In the genomic region with DNA sequence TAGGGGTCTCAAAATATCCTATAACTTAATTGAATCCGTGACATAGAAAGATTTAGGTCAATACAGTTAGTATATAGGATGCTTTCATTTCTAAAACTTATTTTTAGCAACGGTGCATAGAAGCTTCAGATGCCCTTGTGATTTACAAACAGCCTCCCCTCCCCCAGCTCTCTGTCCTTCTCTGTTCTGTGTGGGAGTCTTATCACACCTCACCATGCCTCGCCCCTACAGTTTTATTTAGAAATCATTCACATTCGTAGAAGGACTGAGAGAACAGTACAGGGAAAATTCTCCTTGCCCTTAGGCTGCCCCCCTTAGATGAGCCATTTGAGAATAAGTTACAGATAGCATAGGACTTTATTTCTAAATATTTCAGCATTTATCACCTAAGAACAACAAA, we compare ENCODE assay signal across 1 mouse cellular context.
TF ChIP-seq lines count a peak whose summit lies in the region.

No protein-coding gene starts in this region.

TF ChIP-seq in MEL, 35 proteins besides CTCF, POLR2A, EP300 and RAD21 (continued from another document):
- TF ChIP-seq USF2 (IDR thresholded peaks at IDR 0.05; ENCODE audit: borderline replicate concordance in 1 of 2, insufficient read depth in 1 of 2, low read depth in 1 of 2, low read length in 2 of 2) (no peak), TAL1 (IDR thresholded peaks at IDR 0.05; ENCODE audit: low read length) (peak; percentile 76), KAT2A (conservative IDR thresholded peaks at IDR 0.05; ENCODE audit: low read depth, low read length) (no peak), NELFE (IDR thresholded peaks at IDR 0.05; ENCODE audit: low read depth, low read length) (no peak), NRF1 (IDR thresholded peaks at IDR 0.05; ENCODE audit: insufficient read depth, low read depth, low read length, poor library complexity, severe bottlenecking) (no peak), TBP (IDR thresholded peaks at IDR 0.05; ENCODE audit: low read depth, low read length) (no peak), GABPA (IDR thresholded peaks at IDR 0.05; ENCODE audit: low read depth, low read length) (no peak), GATA1 (IDR thresholded peaks at IDR 0.05; ENCODE audit: low read depth, low read length) (peak; percentile 81), MAZ (IDR thresholded peaks at IDR 0.05; ENCODE audit: low read depth, low read length) (no peak), BHLHE40 (IDR thresholded peaks at IDR 0.05; ENCODE audit: borderline replicate concordance, low read depth, low read length) (0 out of 2 replicates have a peak, but pooled peaks have one; percentile 24), UBTF (IDR thresholded peaks at IDR 0.05; ENCODE audit: borderline replicate concordance, insufficient read depth, low read depth, low read length) (no peak), RCOR1 (IDR thresholded peaks at IDR 0.05; ENCODE audit: low read depth, low read length) (peak; percentile 82), JUND (IDR thresholded peaks at IDR 0.05; ENCODE audit: low read depth, low read length) (no peak), MXI1 (IDR thresholded peaks at IDR 0.05; ENCODE audit: low read depth, low read length) (no peak), CHD2 (IDR thresholded peaks at IDR 0.05; ENCODE audit: low read length) (peak; percentile 52), POLR2AphosphoS5 (IDR thresholded peaks at IDR 0.05; ENCODE audit: borderline replicate concordance, low read depth, low read length) (no peak), MYC (IDR thresholded peaks at IDR 0.05; ENCODE audit: low read depth, low read length) (no peak), CHD1 (IDR thresholded peaks at IDR 0.05; ENCODE audit: low read depth, low read length) (no peak), ZNF384 (IDR thresholded peaks at IDR 0.05; ENCODE audit: low read depth, low read length) (no peak), MAX (IDR thresholded peaks at IDR 0.05; ENCODE audit: low read length) (no peak), ZMIZ1 (IDR thresholded peaks at IDR 0.05; ENCODE audit: low read depth, low read length) (no peak), SIN3A (IDR thresholded peaks at IDR 0.05; ENCODE audit: low read length) (0 out of 2 replicates have a peak, but pooled peaks have one; percentile 8), ZKSCAN1 (IDR thresholded peaks at IDR 0.05; ENCODE audit: low read depth, low read length) (no peak), POLR2AphosphoS2 (IDR thresholded peaks at IDR 0.05; ENCODE audit: low read length) (no peak), MEF2A (IDR thresholded peaks at IDR 0.05; ENCODE audit: extremely low read depth, insufficient replicate concordance, low read depth, low read length, poor library complexity, severe bottlenecking) (peak; percentile 69; the same call in 1 of the 2 replicates), ELF1 (IDR thresholded peaks at IDR 0.05; ENCODE audit: low read depth, low read length) (no peak), SMC3 (IDR thresholded peaks at IDR 0.05; ENCODE audit: low read depth, low read length) (no peak), HCFC1 (IDR thresholded peaks at IDR 0.05; ENCODE audit: low read depth, low read length) (no peak)
TF ChIP-seq in MEL: peak in this region for 10.
